8 mouse cellular contexts compared by ENCODE assay signal in genomic region chr1:120115671-120116081, GRCm38 (mm10). TPM values are rescaled to one million over a fixed set of nuclear protein-coding genes. Genes with fewer than 3 reads are reported as not detected.
DNase-seq lines count a peak whose midpoint lies in the region; ATAC-seq and TF ChIP-seq lines count a peak whose summit lies in the region.

No protein-coding gene starts in this region.

- peaks cover 11% of the 10 kb centered on the region for H3K36me3 ChIP-seq in forebrain, postnatal 0 days (ENCODE audit: insufficient read depth)

- no peak overlapping the region for H3K4me2 ChIP-seq in forebrain, postnatal 0 days (ENCODE audit: low read depth)

- no peak overlapping the region for H3K4me3 ChIP-seq in forebrain, postnatal 0 days (ENCODE audit: low read depth, low read length)

- 24% methylated on average over 9 of the region's 9 CpGs for WGBS in forebrain, postnatal 0 days

- TF ChIP-seq POLR2A in brain, embryonic 14.5 days (IDR thresholded peaks at IDR 0.05; ENCODE audit: borderline replicate concordance, extremely low read depth, insufficient read depth, insufficient read length, poor library complexity, severe bottlenecking), result no peak

- H3K9me3 ChIP-seq in forebrain, postnatal 0 days (ENCODE audit: low read length), result no peaks in the 10 kb centered on the region

- no peaks in the 10 kb centered on the region for H3K27me3 ChIP-seq in forebrain, postnatal 0 days (ENCODE audit: insufficient read depth, low read length)

- TF ChIP-seq CTCF in brain, embryonic 14.5 days (IDR thresholded peaks at IDR 0.05; ENCODE audit: borderline replicate concordance, extremely low read depth, insufficient read depth, insufficient read length), result no peak
- no peak for TF ChIP-seq CTCF in forebrain, postnatal 0 days (IDR thresholded peaks at IDR 0.05; ENCODE audit: low read depth)

- peak overlapping the region; percentile 74 for H3K27ac ChIP-seq in forebrain, postnatal 0 days (ENCODE audit: low read depth, low read length)

- no peak overlapping the region for H3K9ac ChIP-seq in forebrain, postnatal 0 days

- peaks cover 11% of the 10 kb centered on the region; the same call in 1 of the 2 replicates for H3K4me1 ChIP-seq in forebrain, postnatal 0 days (ENCODE audit: insufficient read depth)

- peak; percentile 42 to 45 for DNase-seq in adrenal gland, adult 18-20 months (ENCODE audit: low spot score in 2 of 2)
- DNase-seq in brain, embryonic 14.5 days (ENCODE audit: low read depth), result peak; percentile 97
- peak; percentile 86 for DNase-seq in forebrain, postnatal 0 days
- DNase-seq in heart, postnatal 14 days, result peak; percentile 66 to 86
- peak; percentile 66 to 69 for DNase-seq in left cerebral cortex, adult 18-20 months (ENCODE audit: low spot score in 2 of 2)
- peak; percentile 92 to 93 for DNase-seq in right cerebral cortex, postnatal 10 days (ENCODE audit: low spot score in 2 of 2)
- DNase-seq in embryo, embryonic 10.5 days (ENCODE audit: low spot score), result no peak

- peak; percentile 88 for ATAC-seq in forebrain, postnatal 0 days
- no peak for ATAC-seq in megakaryocyte, adult 5-6 weeks (ENCODE audit: poor library complexity, severe bottlenecking)

- intact Hi-C loops in heart, postnatal 14 days (cut with DNase I), result no loop called here

RNA-seq across cellular contexts. Expression of gene Dbi, which starts 5.2 kb away (rescaled TPM):
- total RNA-seq in adrenal gland, adult 18-20 months (2021), result 1,000 to 10,000 TPM; 1,010 to 2,386 TPM
- 514 and 714 TPM in 2 replicates for polyA plus RNA-seq in brain, embryonic 14.5 days (2012; rRNA removed)
- 533 and 625 TPM in 2 replicates for total RNA-seq in forebrain, postnatal 0 days (2014; rRNA removed)
- 1,729 and 1,732 TPM in 2 replicates for polyA plus RNA-seq in forebrain, postnatal 0 days (2015; fragmentation: Nextera tagmentation; extraction: Ambion mirVana)
- total RNA-seq in heart, postnatal 14 days (2021), result 100 to 1,000 TPM; 331 to 352 TPM
- total RNA-seq in left cerebral cortex, adult 18-20 months (2021), result 100 to 1,000 TPM; 254 to 257 TPM
- total RNA-seq in megakaryocyte, adult 5-6 weeks (2015), result 379 and 411 TPM in 2 replicates
- total RNA-seq in megakaryocyte, adult 5-6 weeks (2017), result 330 and 438 TPM in 2 replicates

RNA-seq across cellular contexts. Expression of gene 3110009E18Rik, which starts 5.3 kb away (rescaled TPM):
- 10 to 100 TPM in 1 of 2 experiments, 1 to 10 TPM in 1; 8.6 to 10.5 TPM for total RNA-seq in adrenal gland, adult 18-20 months (2021)
- 6.6 and 10.9 TPM in 2 replicates for polyA plus RNA-seq in brain, embryonic 14.5 days (2012; rRNA removed)
- total RNA-seq in forebrain, postnatal 0 days (2014; rRNA removed), result 2.3 and 4.6 TPM in 2 replicates
- 16.7 and 24.2 TPM in 2 replicates for polyA plus RNA-seq in forebrain, postnatal 0 days (2015; fragmentation: Nextera tagmentation; extraction: Ambion mirVana)
- 1 to 10 TPM; 5.4 to 5.5 TPM for total RNA-seq in heart, postnatal 14 days (2021)
- 1 to 10 TPM; 5.3 to 5.6 TPM for total RNA-seq in left cerebral cortex, adult 18-20 months (2021)
- total RNA-seq in megakaryocyte, adult 5-6 weeks (2015), result 6.0 and 11.7 TPM in 2 replicates
- total RNA-seq in megakaryocyte, adult 5-6 weeks (2017), result 8.3 and 10.8 TPM in 2 replicates

RNA-seq across cellular contexts. Expression of gene Tmem37, which starts 41.8 kb away (rescaled TPM):
- total RNA-seq in adrenal gland, adult 18-20 months (2021), result 10 to 100 TPM in 1 of 2 experiments, 1 to 10 TPM in 1; 8.3 to 26.7 TPM
- 5.0 and 5.4 TPM in 2 replicates for polyA plus RNA-seq in brain, embryonic 14.5 days (2012; rRNA removed)
- 3.3 and 6.0 TPM in 2 replicates for total RNA-seq in forebrain, postnatal 0 days (2014; rRNA removed)
- 6.8 and 9.7 TPM in 2 replicates for polyA plus RNA-seq in forebrain, postnatal 0 days (2015; fragmentation: Nextera tagmentation; extraction: Ambion mirVana)
- total RNA-seq in heart, postnatal 14 days (2021), result 1 to 10 TPM; 5.5 to 6.3 TPM
- 1 to 10 TPM in 1 of 2 experiments, under 1 TPM in 1; 0.94 to 2.0 TPM for total RNA-seq in left cerebral cortex, adult 18-20 months (2021)
- 1.0 TPM in 1 of 2 replicates, not detected in the other for total RNA-seq in megakaryocyte, adult 5-6 weeks (2015)
- total RNA-seq in megakaryocyte, adult 5-6 weeks (2017), result not detected in 2 replicates
